Mouse (Mus musculus) heart, postnatal 10 days (tissue): ENCODE results near the gene Gm20390. TPM values are rescaled to one million over a fixed set of nuclear protein-coding genes. Genes with fewer than 3 reads are reported as not detected.

ENCODE experiments used
- DNase-seq, 2 experiments: peaks; one replicate each; pipeline ENCODE4 v3.0.0; 2021
- intact Hi-C: fragments of 180-260 bp; cut with DNase I; formaldehyde crosslinking; loops from one replicate; pipeline ENCODE4 v1.15.1; 2025
- total RNA-seq, 2 experiments: library from RNA; stranded (reverse); gene quantifications; 2 replicates each; pipeline ENCODE4 v1.2.3; 2021

The Gm20390 gene
- total RNA-seq, 2 experiments from 2014 or later = 29.4 to 39.4 TPM

DNA sequence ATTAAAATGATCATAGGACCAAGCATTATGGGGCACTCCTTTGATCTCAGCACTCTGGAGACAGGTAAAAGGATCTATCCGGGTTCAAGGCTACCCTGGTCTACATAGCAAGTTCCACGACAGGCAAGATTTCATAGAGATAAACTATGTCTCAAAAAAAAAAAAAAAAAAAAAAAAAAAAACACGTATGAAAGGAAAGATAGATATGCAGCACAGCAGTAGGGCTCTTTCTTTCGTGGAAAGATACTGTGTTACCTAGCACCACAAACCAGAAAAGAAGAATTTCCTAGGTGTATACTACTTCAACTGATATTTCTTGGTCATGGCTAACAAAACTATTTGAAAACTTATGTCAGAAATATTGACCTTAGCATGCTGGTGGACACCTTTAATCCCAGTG lies 61.3 kb downstream of the Gm20390 start:
- intact Hi-C loops = no loop called here
- no peak for DNase-seq

Other genes with a start within 250 kb of the Gm20390 start
- 10 to 100 TPM; 12.8 to 14.5 TPM for gene Utp18, start 82.5 kb downstream of the Gm20390 start, total RNA-seq
- 10 to 100 TPM; 31.4 to 36.5 TPM for gene Mbtd1, start 82.4 kb downstream of the Gm20390 start, total RNA-seq
- gene Nme2, start 12.0 kb downstream of the Gm20390 start, total RNA-seq = 1,000 to 10,000 TPM; 1,170 to 1,184 TPM
- gene Nme1, start 228 bp upstream of the Gm20390 start, total RNA-seq = 10 to 100 TPM; 26.3 to 29.0 TPM
- gene Spag9, start 27.8 kb upstream of the Gm20390 start, total RNA-seq = 100 to 1,000 TPM; 165 TPM
- gene Tob1, start 243.2 kb upstream of the Gm20390 start, total RNA-seq = 10 to 100 TPM; 67.4 to 81.0 TPM